Mouse (Mus musculus): ENCODE results near the gene Eme1. TPM values are rescaled to one million over a fixed set of nuclear protein-coding genes. Genes with fewer than 3 reads are reported as not detected.

Eme1 gene
- polyA plus RNA-seq, 1 experiment from 2014 or later: 4.9 TPM

DNA sequence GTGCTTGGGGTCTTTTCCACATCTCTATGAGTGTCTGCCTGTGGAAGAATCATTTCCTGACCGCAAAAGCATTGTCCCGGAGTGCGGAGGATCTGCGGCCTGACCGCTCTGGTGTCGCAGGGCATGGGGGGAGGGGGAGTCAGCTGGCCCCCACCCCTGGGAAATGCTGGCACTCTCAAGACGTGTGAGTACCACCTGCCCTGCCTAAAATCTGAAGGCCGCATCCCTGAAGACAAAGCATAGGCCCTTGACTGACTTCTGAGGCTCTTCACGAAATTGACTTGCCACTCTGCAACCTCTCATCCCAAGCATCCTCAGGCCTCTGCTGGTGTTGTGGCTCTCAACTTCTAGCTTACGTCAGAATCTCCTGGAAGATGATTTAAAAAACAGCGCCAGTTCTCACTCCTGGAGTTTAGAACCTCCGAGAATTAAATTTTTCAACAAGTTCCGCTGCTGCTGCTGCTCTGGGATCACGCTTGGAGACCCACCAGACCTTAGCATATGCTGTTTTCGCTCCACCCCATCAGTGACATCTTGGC is 23.9 kb upstream of the Eme1 start:
- H3K4me1 ChIP-seq (ENCODE audit: insufficient read depth): 0 out of 2 replicates have a peak, but pooled peaks cover 8% of the 10 kb centered on the region
- H3K36me3 ChIP-seq (replicated peaks; ENCODE audit: insufficient read depth, low read length): no peaks in the 10 kb centered on the region
- no peak for DNase-seq
- TF ChIP-seq EP300 (IDR thresholded peaks at IDR 0.05; ENCODE audit: low read depth): no peak
- TF ChIP-seq CTCF (IDR thresholded peaks at IDR 0.05; ENCODE audit: low read depth): no peak
- no peak overlapping the region for H3K27ac ChIP-seq (ENCODE audit: low read depth)
- H3K9me3 ChIP-seq (ENCODE audit: low read length): no peaks in the 10 kb centered on the region
- no peaks in the 10 kb centered on the region for H3K27me3 ChIP-seq (ENCODE audit: insufficient read depth, low read length)
- WGBS (ENCODE audit: insufficient replicate concordance): 32% methylated on average over 15 of the region's 15 CpGs
- ATAC-seq: no peak; the same call in 1 of the 2 replicates
- H3K4me3 ChIP-seq (ENCODE audit: low read depth, low read length): peak overlapping the region; percentile 75
- H3K9ac ChIP-seq (replicated peaks): no peak overlapping the region
- peak overlapping the region; percentile 78 for H3K4me2 ChIP-seq (ENCODE audit: low read depth, low read length)

DNA sequence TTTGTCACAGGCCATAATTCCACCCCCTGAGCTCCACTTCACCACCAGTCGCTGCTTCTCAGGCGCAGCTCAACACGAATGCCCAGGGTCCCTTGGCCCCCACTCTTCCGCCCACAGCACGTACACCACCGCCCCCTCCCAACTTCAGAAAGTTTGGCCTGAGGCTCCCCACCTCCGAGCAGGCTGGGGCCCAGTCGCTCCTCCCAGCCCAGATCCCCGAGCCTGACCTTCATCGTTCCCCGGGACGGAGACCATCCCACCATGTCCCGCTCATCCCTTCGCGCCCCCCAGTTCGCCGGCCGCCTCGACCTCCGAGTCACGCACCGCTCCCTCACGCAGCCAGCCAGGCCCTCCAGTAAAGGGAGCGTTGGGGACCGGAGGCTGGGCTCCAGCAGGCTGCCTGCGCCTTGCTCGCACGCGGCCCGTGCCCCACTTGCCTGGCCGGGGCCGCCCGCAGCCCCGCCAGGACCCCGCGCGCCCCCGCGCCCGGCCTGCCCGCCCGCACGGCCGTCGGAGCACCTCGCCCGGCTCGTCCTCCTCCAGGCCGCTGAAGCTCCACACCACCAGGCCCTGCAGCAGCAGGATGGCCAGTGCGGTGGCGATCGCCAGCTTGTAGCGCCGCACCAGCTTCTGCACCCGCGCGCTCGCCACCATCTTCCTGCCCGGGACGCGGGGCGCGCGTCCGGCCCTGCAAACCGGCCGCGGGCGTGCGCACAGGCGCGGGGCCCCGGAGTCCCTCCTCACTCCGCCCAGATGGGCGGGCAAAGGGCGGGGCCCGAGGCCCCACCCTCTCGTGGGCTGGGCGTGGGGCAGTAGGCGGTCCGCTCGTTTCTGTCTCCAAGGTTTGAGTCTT is 23.2 kb upstream of the Eme1 start, which contains the start of gene Xylt2:
Gene Xylt2, minus strand, starts transcription at position 762 of the 853 bp plus-strand sequence.
- under 1% methylated on average over 58 of the region's 82 CpGs for WGBS (ENCODE audit: insufficient replicate concordance)
- ATAC-seq: peak; percentile 98

DNA sequence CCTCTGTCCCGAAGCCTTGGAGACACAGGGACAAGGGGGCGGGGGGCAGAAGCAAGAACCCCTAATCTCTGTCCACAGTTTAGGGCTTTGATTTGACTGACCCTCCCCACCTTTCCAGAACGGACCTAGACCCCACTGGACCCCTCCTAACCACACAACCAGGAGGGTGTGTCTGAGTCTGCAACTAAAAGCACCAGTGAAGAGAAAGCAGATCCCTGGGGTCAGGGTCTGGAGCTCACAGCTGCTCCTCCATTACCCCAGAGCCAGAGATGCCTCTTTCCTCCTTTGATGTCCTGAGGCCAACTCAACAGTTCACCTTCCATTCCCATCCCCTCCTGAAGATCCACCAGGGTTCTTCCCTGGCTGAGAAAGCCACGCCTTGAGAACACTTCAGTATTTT is 22.5 kb upstream of the Eme1 start:
- Histone ChIP-seq H3K4me3 (ENCODE audit: low read depth, low read length) (peak overlapping the region; percentile 75), H3K4me2 (ENCODE audit: low read depth, low read length) (peak overlapping the region; percentile 78), H3K27me3 (ENCODE audit: insufficient read depth, low read length) (no peaks in the 10 kb centered on the region), H3K27ac (ENCODE audit: low read depth) (no peak overlapping the region), H3K9ac (replicated peaks) (peak overlapping the region; percentile 86), H3K4me1 (ENCODE audit: insufficient read depth) (0 out of 2 replicates have a peak, but pooled peaks cover 8% of the 10 kb centered on the region), H3K36me3 (replicated peaks; ENCODE audit: insufficient read depth, low read length) (no peaks in the 10 kb centered on the region), H3K9me3 (ENCODE audit: low read length) (no peaks in the 10 kb centered on the region)
- TF ChIP-seq EP300 (IDR thresholded peaks at IDR 0.05; ENCODE audit: low read depth) (no peak), CTCF (IDR thresholded peaks at IDR 0.05; ENCODE audit: low read depth) (no peak)
- no peak for DNase-seq
- ATAC-seq: no peak
- 55% methylated on average over 4 of the region's 4 CpGs for WGBS (ENCODE audit: insufficient replicate concordance)

More for the DNA sequence above, 23.2 kb upstream of the Eme1 start, which contains the start of gene Xylt2:
- H3K4me3 ChIP-seq (ENCODE audit: low read depth, low read length): peak within 1 kb of the TSS; percentile 75
- DNase-seq: peak; percentile 95
- peak within 1 kb of the TSS; percentile 78 for H3K4me2 ChIP-seq (ENCODE audit: low read depth, low read length)
- H3K36me3 ChIP-seq (replicated peaks; ENCODE audit: insufficient read depth, low read length): no peaks in the 10 kb centered on the region
- 0 out of 2 replicates have a peak, but pooled peaks cover 8% of the 10 kb centered on the region for H3K4me1 ChIP-seq (ENCODE audit: insufficient read depth)
- 0 out of 2 replicates have a peak within 1 kb of the TSS, but pooled peaks have one; percentile 24 for H3K27ac ChIP-seq (ENCODE audit: low read depth)
- no peaks in the 10 kb centered on the region for H3K27me3 ChIP-seq (ENCODE audit: insufficient read depth, low read length)
- H3K9ac ChIP-seq (replicated peaks): peak within 1 kb of the TSS; percentile 86
- TF ChIP-seq EP300 (IDR thresholded peaks at IDR 0.05; ENCODE audit: low read depth) (no peak), CTCF (IDR thresholded peaks at IDR 0.05; ENCODE audit: low read depth) (no peak)
- H3K9me3 ChIP-seq (ENCODE audit: low read length): no peaks in the 10 kb centered on the region

DNA sequence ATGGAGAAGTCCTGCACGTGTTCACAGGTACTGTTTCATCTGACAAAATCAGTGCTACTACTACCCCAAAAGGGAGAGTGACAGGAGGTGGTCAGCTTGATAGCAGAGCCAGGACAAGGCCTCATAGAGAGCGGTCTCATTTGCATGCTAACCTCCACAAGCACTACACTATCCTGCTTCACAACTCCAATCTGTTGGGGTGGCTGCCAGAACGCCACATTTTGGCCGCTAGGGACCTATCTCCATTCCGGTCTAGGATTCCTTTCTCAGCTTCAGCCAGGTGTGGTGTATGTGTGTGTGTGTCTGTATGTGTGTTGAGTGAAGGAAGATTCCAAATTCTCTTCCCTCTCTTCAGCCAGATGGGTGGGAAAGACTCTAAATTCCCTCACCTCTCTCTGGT is 21.7 kb upstream of the Eme1 start:
- Histone ChIP-seq H3K9me3 (ENCODE audit: low read length) (no peaks in the 10 kb centered on the region), H3K4me2 (ENCODE audit: low read depth, low read length) (no peak overlapping the region), H3K4me3 (ENCODE audit: low read depth, low read length) (no peak overlapping the region), H3K36me3 (replicated peaks; ENCODE audit: insufficient read depth, low read length) (no peaks in the 10 kb centered on the region), H3K9ac (replicated peaks) (no peak overlapping the region), H3K27ac (ENCODE audit: low read depth) (no peak overlapping the region), H3K4me1 (ENCODE audit: insufficient read depth) (0 out of 2 replicates have a peak, but pooled peaks cover 8% of the 10 kb centered on the region), H3K27me3 (ENCODE audit: insufficient read depth, low read length) (no peaks in the 10 kb centered on the region)
- 74% methylated on average over 5 of the region's 5 CpGs for WGBS (ENCODE audit: insufficient replicate concordance)
- TF ChIP-seq CTCF (IDR thresholded peaks at IDR 0.05; ENCODE audit: low read depth) (no peak), EP300 (IDR thresholded peaks at IDR 0.05; ENCODE audit: low read depth) (no peak)
- ATAC-seq: no peak
- DNase-seq: no peak

DNA sequence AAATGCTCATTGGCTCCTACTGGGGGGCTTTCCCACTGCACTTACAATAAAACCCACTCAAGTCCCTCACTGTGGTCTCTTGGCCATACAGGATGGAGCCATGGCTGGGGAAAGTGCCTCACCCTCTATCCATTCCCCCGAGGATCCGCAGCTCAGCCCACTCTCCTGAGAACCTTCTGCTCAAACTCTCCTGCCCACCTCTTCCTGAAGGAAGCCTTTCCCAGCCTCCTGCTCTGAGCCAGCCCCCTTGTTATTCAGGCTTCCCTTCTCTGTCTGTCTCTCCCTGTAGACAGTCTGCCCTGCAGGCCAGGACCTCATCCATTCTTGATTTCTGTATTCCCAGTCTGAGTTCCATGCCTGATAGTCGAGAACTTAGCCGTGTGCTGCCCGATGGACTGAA is 21.2 kb upstream of the Eme1 start:
- Histone ChIP-seq H3K27ac (ENCODE audit: low read depth) (no peak overlapping the region), H3K27me3 (ENCODE audit: insufficient read depth, low read length) (no peaks in the 10 kb centered on the region), H3K4me1 (ENCODE audit: insufficient read depth) (0 out of 2 replicates have a peak, but pooled peaks cover 8% of the 10 kb centered on the region), H3K9ac (replicated peaks) (no peak overlapping the region), H3K4me2 (ENCODE audit: low read depth, low read length) (no peak overlapping the region), H3K36me3 (replicated peaks; ENCODE audit: insufficient read depth, low read length) (peaks cover 1% of the 10 kb centered on the region; the same call in 1 of the 2 replicates), H3K4me3 (ENCODE audit: low read depth, low read length) (no peak overlapping the region), H3K9me3 (ENCODE audit: low read length) (no peaks in the 10 kb centered on the region)
- TF ChIP-seq CTCF (IDR thresholded peaks at IDR 0.05; ENCODE audit: low read depth) (no peak), EP300 (IDR thresholded peaks at IDR 0.05; ENCODE audit: low read depth) (no peak)
- DNase-seq (no peak), ATAC-seq (no peak)
- WGBS (ENCODE audit: insufficient replicate concordance): 74% methylated on average over 5 of the region's 5 CpGs

DNA sequence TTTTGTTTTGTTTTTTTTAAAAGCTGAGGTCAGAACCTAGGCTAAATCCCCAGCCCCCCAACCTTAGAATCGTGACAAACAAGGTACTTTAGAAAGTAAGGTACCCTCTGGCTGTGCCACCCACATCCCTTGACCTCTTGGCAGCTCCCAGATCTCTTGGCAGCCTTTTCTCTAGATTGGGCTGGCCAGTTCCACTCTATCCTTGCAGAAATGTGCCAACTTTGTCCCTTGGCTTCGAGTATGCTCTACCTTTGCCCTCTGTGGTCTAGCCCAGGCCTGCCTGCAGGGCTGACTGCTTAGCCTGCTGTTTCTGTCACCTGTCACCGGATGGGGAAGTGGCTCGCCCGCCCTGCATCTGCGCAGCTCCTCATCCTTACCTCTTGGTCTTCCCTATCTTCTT is 11.5 kb upstream of the Eme1 start:
- WGBS (ENCODE audit: insufficient replicate concordance): 75% methylated on average over 6 of the region's 6 CpGs
- no peak overlapping the region for H3K9ac ChIP-seq (replicated peaks)
- H3K4me3 ChIP-seq (ENCODE audit: low read depth, low read length): no peak overlapping the region
- no peaks in the 10 kb centered on the region for H3K27me3 ChIP-seq (ENCODE audit: insufficient read depth, low read length)
- no peaks in the 10 kb centered on the region for H3K9me3 ChIP-seq (ENCODE audit: low read length)
- H3K4me1 ChIP-seq (ENCODE audit: insufficient read depth): no peaks in the 10 kb centered on the region
- no peak overlapping the region for H3K27ac ChIP-seq (ENCODE audit: low read depth)
- TF ChIP-seq CTCF (IDR thresholded peaks at IDR 0.05; ENCODE audit: low read depth): no peak
- no peak for TF ChIP-seq EP300 (IDR thresholded peaks at IDR 0.05; ENCODE audit: low read depth)
- no peak overlapping the region for H3K4me2 ChIP-seq (ENCODE audit: low read depth, low read length)
- peaks cover 31% of the 10 kb centered on the region for H3K36me3 ChIP-seq (replicated peaks; ENCODE audit: insufficient read depth, low read length)
- no peak for ATAC-seq
- DNase-seq: no peak

Measured in liver, postnatal 0 days (tissue).